In genomic region chr7:80935834-80936233, GRCm38 (mm10) we compare ENCODE assay signal across 21 mouse cellular contexts. TPM values are rescaled to one million over a fixed set of nuclear protein-coding genes. Genes with fewer than 3 reads are reported as not detected.
A peak's percentile ranks its signal among the peaks of the same experiment; 100 is the strongest.
DNase-seq lines count a peak whose midpoint lies in the region; ATAC-seq and TF ChIP-seq lines count a peak whose summit lies in the region.
"Had no signal": no experiment of that assay in that cellular context is flagged by ENCODE, and none has a peak within 500 bp of the region (broad histone marks: within the 10 kb centered on the region; RNA-seq: fewer than 3 reads in every experiment).

No protein-coding gene starts in this region.

- peaks cover 23% of the 10 kb centered on the region; the same call in 1 of the 2 replicates for H3K36me3 ChIP-seq in liver, embryonic 11.5 days (ENCODE audit: control insufficient read depth, insufficient read depth, low read length)
- H3K36me3 ChIP-seq in liver, embryonic 12.5 days: peaks cover 53% of the 10 kb centered on the region
- H3K36me3 ChIP-seq in liver, embryonic 14.5 days (replicated peaks; ENCODE audit: control insufficient read depth, insufficient read depth, low read depth): peaks cover 22% of the 10 kb centered on the region
- H3K36me3 ChIP-seq in intestine, embryonic 16.5 days (ENCODE audit: control insufficient read depth, insufficient read depth, low read length): 0 out of 2 replicates have a peak, but pooled peaks cover 4% of the 10 kb centered on the region

- H3K27ac ChIP-seq in liver, embryonic 11.5 days (ENCODE audit: low read depth, low read length): no peak overlapping the region
- no peak overlapping the region for H3K27ac ChIP-seq in liver, embryonic 12.5 days
- H3K27ac ChIP-seq in liver, embryonic 14.5 days: no peak overlapping the region
- H3K27ac ChIP-seq in intestine, embryonic 16.5 days (ENCODE audit: low read length): no peak overlapping the region
- H3K27ac ChIP-seq: embryonic facial prominence, embryonic 10.5 days; embryonic facial prominence, embryonic 12.5 days; forebrain, embryonic 13.5 days; forebrain, embryonic 15.5 days had no signal

- H3K4me3 ChIP-seq in liver, embryonic 11.5 days (ENCODE audit: low read depth, low read length): no peak overlapping the region
- H3K4me3 ChIP-seq in liver, embryonic 12.5 days: no peak overlapping the region
- no peak overlapping the region for H3K4me3 ChIP-seq in liver, embryonic 14.5 days (ENCODE audit: insufficient read depth in 1 of 2, low read depth in 2 of 2, low read length in 2 of 2)
- no peak overlapping the region for H3K4me3 ChIP-seq in intestine, embryonic 16.5 days (ENCODE audit: low read length)
- H3K4me3 ChIP-seq: embryonic facial prominence, embryonic 10.5 days; embryonic facial prominence, embryonic 12.5 days; forebrain, embryonic 13.5 days; forebrain, embryonic 15.5 days had no signal

- no peak overlapping the region for H3K4me2 ChIP-seq in liver, embryonic 11.5 days
- H3K4me2 ChIP-seq in liver, embryonic 12.5 days: no peak overlapping the region
- H3K4me2 ChIP-seq in liver, embryonic 14.5 days (ENCODE audit: low read depth): no peak overlapping the region
- H3K4me2 ChIP-seq in intestine, embryonic 16.5 days (ENCODE audit: low read depth, low read length): no peak overlapping the region
- H3K4me2 ChIP-seq: embryonic facial prominence, embryonic 12.5 days; forebrain, embryonic 13.5 days; forebrain, embryonic 15.5 days had no signal

- no peaks in the 10 kb centered on the region for H3K27me3 ChIP-seq in liver, embryonic 11.5 days (replicated peaks; ENCODE audit: control insufficient read depth, insufficient read depth, low read length)
- H3K27me3 ChIP-seq in liver, embryonic 12.5 days (replicated peaks): no peaks in the 10 kb centered on the region
- no peaks in the 10 kb centered on the region for H3K27me3 ChIP-seq in liver, embryonic 14.5 days (ENCODE audit: control insufficient read depth, insufficient read depth, low read length)
- no peaks in the 10 kb centered on the region for H3K27me3 ChIP-seq in intestine, embryonic 16.5 days (replicated peaks; ENCODE audit: control insufficient read depth, insufficient read depth, low read length)
- H3K27me3 ChIP-seq: CH12.LX; embryonic facial prominence, embryonic 12.5 days; forebrain, embryonic 13.5 days; forebrain, embryonic 15.5 days had no signal

- H3K4me1 ChIP-seq in liver, embryonic 11.5 days (replicated peaks; ENCODE audit: control insufficient read depth, insufficient read depth, low read length): 0 out of 2 replicates have a peak, but pooled peaks cover 3% of the 10 kb centered on the region
- H3K4me1 ChIP-seq in liver, embryonic 12.5 days: peaks cover 15% of the 10 kb centered on the region
- H3K4me1 ChIP-seq in liver, embryonic 14.5 days (replicated peaks; ENCODE audit: control insufficient read depth in 2 of 2, insufficient read depth in 2 of 2, low read length in 1 of 2): peaks cover 0 to 3% of the 10 kb centered on the region in 2 experiments; a peak in 1 of 4 replicates
- no peaks in the 10 kb centered on the region for H3K4me1 ChIP-seq in intestine, embryonic 16.5 days (ENCODE audit: control insufficient read depth, insufficient read depth, low read length)
- H3K4me1 ChIP-seq: embryonic facial prominence, embryonic 10.5 days; embryonic facial prominence, embryonic 12.5 days; forebrain, embryonic 13.5 days; forebrain, embryonic 15.5 days had no signal

- TF ChIP-seq CTCF in liver, embryonic 14.5 days (IDR thresholded peaks at IDR 0.05; ENCODE audit: low read depth): no peak

- no peak overlapping the region for H3K9ac ChIP-seq in liver, embryonic 11.5 days (ENCODE audit: low read depth, low read length)
- no peak overlapping the region for H3K9ac ChIP-seq in liver, embryonic 12.5 days
- H3K9ac ChIP-seq in liver, embryonic 14.5 days (replicated peaks): no peak overlapping the region
- H3K9ac ChIP-seq in intestine, embryonic 16.5 days (ENCODE audit: low read depth, low read length): no peak overlapping the region
- H3K9ac ChIP-seq: embryonic facial prominence, embryonic 12.5 days; forebrain, embryonic 13.5 days; forebrain, embryonic 15.5 days had no signal

- ATAC-seq in liver, embryonic 11.5 days (replicated peaks; ENCODE audit: low FRiP score): 0 out of 2 replicates have a peak, but pooled peaks have one; percentile 47
- peak; percentile 62 for ATAC-seq in liver, embryonic 12.5 days
- peak; percentile 68 for ATAC-seq in liver, embryonic 14.5 days (ENCODE audit: insufficient read depth)
- no peak for ATAC-seq in intestine, embryonic 16.5 days
- ATAC-seq: forebrain, embryonic 13.5 days; forebrain, embryonic 15.5 days had no signal

- TF ChIP-seq EP300 in liver, embryonic 14.5 days (IDR thresholded peaks at IDR 0.05; ENCODE audit: low read depth): peak; percentile 38; the same call in 1 of the 2 replicates

- DNase-seq in liver, embryonic 11.5 days (ENCODE audit: low spot score): no peak
- DNase-seq in liver: no peak
- DNase-seq in liver, embryonic 14.5 days (ENCODE audit: low read depth in 3 of 3, low spot score in 3 of 3): no peak
- no peak for DNase-seq in thymus, postnatal 36 days
- no peak for DNase-seq in frontal cortex, postnatal 14 days (ENCODE audit: low spot score in 2 of 2)
- DNase-seq: adrenal gland, adult 2 months; adrenal gland, postnatal 10 days; adrenal gland, postnatal 25 days; B cell, adult 2 months; cerebellum, adult 11-12 months; cerebellum, adult 2 months; cerebellum, adult 9-10 months; cerebellum, postnatal 10 days; cerebellum, postnatal 25 days had no signal

- H3K9me3 ChIP-seq in liver, embryonic 11.5 days (ENCODE audit: control insufficient read depth, low read length): no peaks in the 10 kb centered on the region
- no peaks in the 10 kb centered on the region for H3K9me3 ChIP-seq in liver, embryonic 12.5 days (replicated peaks)
- H3K9me3 ChIP-seq in liver, embryonic 14.5 days (ENCODE audit: control insufficient read depth, low read length): no peaks in the 10 kb centered on the region
- H3K9me3 ChIP-seq in intestine, embryonic 16.5 days (ENCODE audit: control insufficient read depth, low read length): no peaks in the 10 kb centered on the region
- H3K9me3 ChIP-seq: embryonic facial prominence, embryonic 10.5 days; embryonic facial prominence, embryonic 12.5 days; forebrain, embryonic 13.5 days; forebrain, embryonic 15.5 days had no signal

- WGBS in liver, embryonic 11.5 days: 91% methylated on average over 1 of the region's 1 CpGs
- 81% methylated on average over 1 of the region's 1 CpGs for WGBS in liver, embryonic 12.5 days (ENCODE audit: insufficient replicate concordance)
- 80% methylated on average over 1 of the region's 1 CpGs for WGBS in liver, embryonic 14.5 days (ENCODE audit: insufficient replicate concordance)
- 89% methylated on average over 1 of the region's 1 CpGs for WGBS in intestine, embryonic 16.5 days

RNA-seq across cellular contexts. Expression of gene Sec11a, which starts 11.7 kb away (rescaled TPM):
- polyA plus RNA-seq in liver, embryonic 11.5 days (2014; fragmentation: Nextera tagmentation; extraction: Ambion mirVana): 180 and 200 TPM in 2 replicates
- 123 and 124 TPM in 2 replicates for polyA plus RNA-seq in liver, embryonic 12.5 days (2016; fragmentation: Nextera tagmentation; extraction: Ambion mirVana)
- polyA plus RNA-seq in liver, embryonic 14.5 days (2012; rRNA removed): 50.0 and 51.0 TPM in 2 replicates
- polyA plus RNA-seq in liver, embryonic 14.5 days (2014; fragmentation: Nextera tagmentation; extraction: Ambion mirVana): 89.0 and 90.4 TPM in 2 replicates
- polyA plus RNA-seq in intestine, embryonic 16.5 days (2015; fragmentation: Nextera tagmentation; extraction: Ambion mirVana): 234 and 256 TPM in 2 replicates

RNA-seq across cellular contexts. Expression of gene Nmb, which starts 31.0 kb away (rescaled TPM):
- polyA plus RNA-seq in liver, embryonic 11.5 days (2014; fragmentation: Nextera tagmentation; extraction: Ambion mirVana): 2.4 and 3.4 TPM in 2 replicates
- polyA plus RNA-seq in liver, embryonic 12.5 days (2016; fragmentation: Nextera tagmentation; extraction: Ambion mirVana): 1.6 and 2.4 TPM in 2 replicates
- polyA plus RNA-seq in liver, embryonic 14.5 days (2012; rRNA removed): 1.3 and 2.1 TPM in 2 replicates
- polyA plus RNA-seq in liver, embryonic 14.5 days (2014; fragmentation: Nextera tagmentation; extraction: Ambion mirVana): 1.9 and 2.0 TPM in 2 replicates
- polyA plus RNA-seq in intestine, embryonic 16.5 days (2015; fragmentation: Nextera tagmentation; extraction: Ambion mirVana): 3.9 and 4.1 TPM in 2 replicates

RNA-seq across cellular contexts. Expression of gene Wdr73, which starts 34.8 kb away (rescaled TPM):
- 42.8 and 44.0 TPM in 2 replicates for polyA plus RNA-seq in liver, embryonic 11.5 days (2014; fragmentation: Nextera tagmentation; extraction: Ambion mirVana)
- 29.1 and 30.3 TPM in 2 replicates for polyA plus RNA-seq in liver, embryonic 12.5 days (2016; fragmentation: Nextera tagmentation; extraction: Ambion mirVana)
- 8.8 and 10.7 TPM in 2 replicates for polyA plus RNA-seq in liver, embryonic 14.5 days (2012; rRNA removed)
- 11.8 and 13.5 TPM in 2 replicates for polyA plus RNA-seq in liver, embryonic 14.5 days (2014; fragmentation: Nextera tagmentation; extraction: Ambion mirVana)
- 27.8 and 33.4 TPM in 2 replicates for polyA plus RNA-seq in intestine, embryonic 16.5 days (2015; fragmentation: Nextera tagmentation; extraction: Ambion mirVana)

RNA-seq across cellular contexts. Expression of gene Zfp592, which starts 57.6 kb away (rescaled TPM):
- 20.9 and 26.2 TPM in 2 replicates for polyA plus RNA-seq in liver, embryonic 11.5 days (2014; fragmentation: Nextera tagmentation; extraction: Ambion mirVana)
- polyA plus RNA-seq in liver, embryonic 12.5 days (2016; fragmentation: Nextera tagmentation; extraction: Ambion mirVana): 11.9 and 12.0 TPM in 2 replicates
- 8.3 and 11.3 TPM in 2 replicates for polyA plus RNA-seq in liver, embryonic 14.5 days (2012; rRNA removed)
- 6.4 and 6.6 TPM in 2 replicates for polyA plus RNA-seq in liver, embryonic 14.5 days (2014; fragmentation: Nextera tagmentation; extraction: Ambion mirVana)
- 9.9 and 12.4 TPM in 2 replicates for polyA plus RNA-seq in intestine, embryonic 16.5 days (2015; fragmentation: Nextera tagmentation; extraction: Ambion mirVana)
